Mouse (Mus musculus) liver, embryonic 16.5 days (tissue): ENCODE data around the gene Plekha5. TPM values are rescaled to one million over a fixed set of nuclear protein-coding genes. Genes with fewer than 3 reads are reported as not detected.

Experiments
- ATAC-seq: fragments of 200-750 bp; cut with Nextera tagmentation; 2 replicates; pipeline ENCODE4 v1.8.0; 2017; ENCODE audit warnings: low read depth, mild to moderate bottlenecking, moderate number of reproducible peaks, moderate library complexity
- H3K27ac ChIP-seq: fragments of 300-500 bp; sonication (generic); 2 replicates; pipeline ENCODE4 v1.5.1; 2014; ENCODE audit warnings: mild to moderate bottlenecking, low read length
- H3K27me3 ChIP-seq: fragments of 300-500 bp; sonication (generic); 2 replicates; pipeline ENCODE4 v1.6.1; 2014; ENCODE audit warnings: low read depth, low read length, mixed read lengths; ENCODE audit not compliant: control insufficient read depth, insufficient read depth
- H3K36me3 ChIP-seq: fragments of 300-500 bp; sonication (generic); 2 replicates; pipeline ENCODE4 v1.6.1; 2014; ENCODE audit warnings: mild to moderate bottlenecking; ENCODE audit not compliant: control insufficient read depth, insufficient read depth
- H3K4me1 ChIP-seq: fragments of 300-500 bp; sonication (generic); 2 replicates; pipeline ENCODE4 v1.6.1; 2014; ENCODE audit warnings: low read depth, low read length, mixed read lengths; ENCODE audit not compliant: control insufficient read depth
- H3K4me2 ChIP-seq: fragments of 300-500 bp; sonication (generic); 2 replicates; pipeline ENCODE4 v1.6.1; 2014; ENCODE audit warnings: low read depth, low read length, mixed read lengths
- H3K4me3 ChIP-seq: fragments of 300-500 bp; sonication (generic); 2 replicates; pipeline ENCODE4 v1.5.1; 2014; ENCODE audit warnings: low read depth, mild to moderate bottlenecking, low read length
- H3K9ac ChIP-seq: fragments of 300-500 bp; sonication (generic); 2 replicates; pipeline ENCODE4 v1.6.1; 2014; ENCODE audit warnings: low read depth, low read length
- H3K9me3 ChIP-seq: fragments of 300-500 bp; sonication (generic); replicated peaks from 2 replicates; pipeline ENCODE4 v1.6.1; 2016; ENCODE audit warnings: low read length; ENCODE audit not compliant: control insufficient read depth
- WGBS: fragments of 180-500 bp; shearing (Covaris S2); extraction: QIAGEN DNeasy Blood & Tissue Kit; methylation state at CpG from one replicate; pipeline ENCODE4 v1.1.7; 2014; ENCODE audit not compliant: insufficient replicate concordance; 5-methylcytosine and 5-hydroxymethylcytosine counted together
- polyA plus RNA-seq: library from polyadenylated mRNA; unstranded; fragments of >200 nt; fragmentation: Nextera tagmentation; extraction: Ambion mirVana; gene quantifications from 2 replicates; pipeline ENCODE4 v1.2.1, GENCODE M21; 2015

The Plekha5 gene
- polyA plus RNA-seq, 1 experiment from 2014 or later: 5.5 TPM

GRCm38 (mm10) chr6:140642655-140643054 lies 218.8 kb downstream of the Plekha5 start:
- Histone ChIP-seq H3K4me3 (no peak overlapping the region), H3K27me3 (no peaks in the 10 kb centered on the region), H3K36me3 (peaks cover 23% of the 10 kb centered on the region), H3K4me1 (no peaks in the 10 kb centered on the region), H3K4me2 (no peak overlapping the region), H3K9ac (no peak overlapping the region), H3K9me3 (no peaks in the 10 kb centered on the region), H3K27ac (no peak overlapping the region)
- 85% methylated on average over 12 of the region's 12 CpGs for WGBS
- no peak for ATAC-seq

DNA sequence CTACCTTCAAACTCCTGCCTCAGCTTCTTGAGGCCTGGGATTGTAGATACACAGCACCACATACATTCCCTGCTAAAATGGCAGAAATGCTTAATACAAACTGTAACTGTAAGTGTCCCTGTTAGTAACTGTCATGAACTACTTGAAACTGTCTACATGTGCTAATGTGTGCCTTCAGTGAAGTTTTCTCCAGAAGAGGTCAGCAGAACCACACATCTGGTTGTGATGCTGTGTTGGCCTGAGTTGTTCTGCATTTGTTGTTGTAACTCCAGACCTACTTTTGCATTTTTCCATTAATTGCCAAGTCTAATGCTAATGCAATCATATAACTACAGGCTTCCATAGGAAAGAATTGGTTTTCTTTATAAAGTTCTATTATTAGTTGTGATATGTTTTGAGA lies 222.1 kb downstream of the Plekha5 start:
- peaks cover 14% of the 10 kb centered on the region for H3K36me3 ChIP-seq
- no peak overlapping the region for H3K4me2 ChIP-seq
- H3K4me3 ChIP-seq: no peak overlapping the region
- H3K27me3 ChIP-seq: no peaks in the 10 kb centered on the region
- H3K27ac ChIP-seq: no peak overlapping the region
- no peaks in the 10 kb centered on the region for H3K4me1 ChIP-seq
- no peak for ATAC-seq
- no peaks in the 10 kb centered on the region for H3K9me3 ChIP-seq
- no peak overlapping the region for H3K9ac ChIP-seq

Other genes starting within 250 kb of the Plekha5 start
- 2.4 and 2.5 TPM in 2 replicates for gene Aebp2, start 198.6 kb downstream of the Plekha5 start, polyA plus RNA-seq